Mouse (Mus musculus) right cerebral cortex, postnatal 14 days (tissue): ENCODE data around the gene Tmem14a.
"Not testable (repeated sequence)": the region's sequence is repeated elsewhere in the genome, so short reads cannot be mapped to it uniquely, and the experiment has no call there.

Experiments
- DNase-seq: peaks from one replicate; pipeline ENCODE4 v3.0.0; 2022

The Tmem14a gene

GRCm38 (mm10) chr1:21218489-21218919 is at the start of gene Tmem14a:
Tmem14a (plus strand) TSS chr1:21218575.
- peak; percentile 85 for DNase-seq

- DNase-seq, result no peak
Observed at GRCm38 (mm10) chr1:21185196-21185595, 33.2 kb upstream of the Tmem14a start.

- DNase-seq, result no peak
Observed at GRCm38 (mm10) chr1:21206241-21206640, 12.1 kb upstream of the Tmem14a start.

GRCm38 (mm10) chr1:21213537-21213936 is 4.8 kb upstream of the Tmem14a start:
- not testable (repeated sequence) for DNase-seq

GRCm38 (mm10) chr1:21213991-21214692 is 4.2 kb upstream of the Tmem14a start:
- not testable (repeated sequence) for DNase-seq

GRCm38 (mm10) chr1:21227756-21228395 is 9.5 kb downstream of the Tmem14a start:
- DNase-seq, result no peak

GRCm38 (mm10) chr1:21228740-21229722 is 10.7 kb downstream of the Tmem14a start:
- DNase-seq, result not testable (repeated sequence)

GRCm38 (mm10) chr1:21230376-21230775 is 12.0 kb downstream of the Tmem14a start:
- no peak for DNase-seq

- DNase-seq, result no peak
Observed at GRCm38 (mm10) chr1:21231744-21232464, 13.5 kb downstream of the Tmem14a start.

- DNase-seq, result no peak
Observed at GRCm38 (mm10) chr1:21232516-21232915, 14.1 kb downstream of the Tmem14a start.

- no peak for DNase-seq
Observed at GRCm38 (mm10) chr1:21235359-21235758, 17.0 kb downstream of the Tmem14a start.

- no peak for DNase-seq
Observed at GRCm38 (mm10) chr1:21239911-21240898, 21.8 kb downstream of the Tmem14a start, which contains the start of gene Gsta3. Gsta3 (plus strand) TSS chr1:21240589.

GRCm38 (mm10) chr1:21241096-21241495 is 22.7 kb downstream of the Tmem14a start:
- no peak for DNase-seq

- DNase-seq, result no peak
Observed at GRCm38 (mm10) chr1:21244290-21244960, 26.1 kb downstream of the Tmem14a start.

- DNase-seq, result no peak
Observed at GRCm38 (mm10) chr1:21246136-21246535, 27.8 kb downstream of the Tmem14a start.

GRCm38 (mm10) chr1:21247896-21248295 is 29.5 kb downstream of the Tmem14a start:
- DNase-seq, result no peak

- no peak for DNase-seq
Observed at GRCm38 (mm10) chr1:21248560-21249390, 30.4 kb downstream of the Tmem14a start.

GRCm38 (mm10) chr1:21251661-21252060 is 33.3 kb downstream of the Tmem14a start:
- DNase-seq, result no peak

- DNase-seq, result no peak
Observed at GRCm38 (mm10) chr1:21252566-21253302, 34.4 kb downstream of the Tmem14a start.
